Mouse (Mus musculus): ENCODE results near the gene Raver2. TPM values are rescaled to one million over a fixed set of nuclear protein-coding genes. Genes with fewer than 3 reads are reported as not detected.
"Not testable (repeated sequence)": the region's sequence is repeated elsewhere in the genome, so short reads cannot be mapped to it uniquely, and the experiment has no call there.

Gene Raver2
- total RNA-seq, 2 experiments from 2014 or later = 18.3 to 18.6 TPM

GRCm38 (mm10) chr4:101090630-101091029 lies 21.8 kb downstream of the Raver2 start:
- not testable (repeated sequence) for DNase-seq (ENCODE audit: low spot score in 2 of 2)

GRCm38 (mm10) chr4:101093292-101093691 lies 24.5 kb downstream of the Raver2 start:
- DNase-seq (ENCODE audit: low spot score in 2 of 2) = no peak

GRCm38 (mm10) chr4:101107122-101107521 lies 38.3 kb downstream of the Raver2 start:
- DNase-seq (ENCODE audit: low spot score in 2 of 2) = no peak

GRCm38 (mm10) chr4:101121002-101121401 lies 52.2 kb downstream of the Raver2 start:
- DNase-seq (ENCODE audit: low spot score in 2 of 2) = no peak

GRCm38 (mm10) chr4:101135013-101135412 lies 66.2 kb downstream of the Raver2 start:
- DNase-seq (ENCODE audit: low spot score in 2 of 2) = no peak

GRCm38 (mm10) chr4:101135909-101136308 lies 67.1 kb downstream of the Raver2 start:
- DNase-seq (ENCODE audit: low spot score in 2 of 2) = no peak

- no peak for DNase-seq (ENCODE audit: low spot score in 2 of 2)
Measured at GRCm38 (mm10) chr4:101137975-101138374, 69.2 kb downstream of the Raver2 start.

GRCm38 (mm10) chr4:101141768-101142167 lies 73.0 kb downstream of the Raver2 start:
- no peak for DNase-seq (ENCODE audit: low spot score in 2 of 2)

GRCm38 (mm10) chr4:101143901-101144300 lies 75.1 kb downstream of the Raver2 start:
- no peak for DNase-seq (ENCODE audit: low spot score in 2 of 2)

- no peak for DNase-seq (ENCODE audit: low spot score in 2 of 2)
Measured at GRCm38 (mm10) chr4:101144361-101144760, 75.6 kb downstream of the Raver2 start.

- no peak for DNase-seq (ENCODE audit: low spot score in 2 of 2)
Measured at GRCm38 (mm10) chr4:101144790-101145189, 76.0 kb downstream of the Raver2 start.

GRCm38 (mm10) chr4:101146047-101146745 lies 77.4 kb downstream of the Raver2 start:
- DNase-seq (ENCODE audit: low spot score in 2 of 2) = peak; percentile 76 to 81

- DNase-seq (ENCODE audit: low spot score in 2 of 2) = no peak
Measured at GRCm38 (mm10) chr4:101146891-101147655, 78.3 kb downstream of the Raver2 start.

- DNase-seq (ENCODE audit: low spot score in 2 of 2) = no peak
Measured at GRCm38 (mm10) chr4:101155541-101155940, 86.8 kb downstream of the Raver2 start.

- no peak for DNase-seq (ENCODE audit: low spot score in 2 of 2)
Measured at GRCm38 (mm10) chr4:101157476-101157875, 88.7 kb downstream of the Raver2 start.

- DNase-seq (ENCODE audit: low spot score in 2 of 2) = peak; percentile 52 to 71
Measured at GRCm38 (mm10) chr4:101158282-101158681, 89.5 kb downstream of the Raver2 start.

GRCm38 (mm10) chr4:101159191-101159764 lies 90.5 kb downstream of the Raver2 start:
- DNase-seq (ENCODE audit: low spot score in 2 of 2) = peak; percentile 27 to 31

- DNase-seq (ENCODE audit: low spot score in 2 of 2) = no peak
Measured at GRCm38 (mm10) chr4:101160821-101161220, 92.0 kb downstream of the Raver2 start.

GRCm38 (mm10) chr4:101164189-101164588 lies 95.4 kb downstream of the Raver2 start:
- DNase-seq (ENCODE audit: low spot score in 2 of 2) = peak; percentile 14 to 28

- peak in 1 of 2 experiments; percentile 24 for DNase-seq (ENCODE audit: low spot score in 2 of 2)
Measured at GRCm38 (mm10) chr4:101164673-101165072, 95.9 kb downstream of the Raver2 start.

GRCm38 (mm10) chr4:101165776-101166175 lies 97.0 kb downstream of the Raver2 start:
- DNase-seq (ENCODE audit: low spot score in 2 of 2) = no peak

- DNase-seq (ENCODE audit: low spot score in 2 of 2) = no peak
Measured at GRCm38 (mm10) chr4:101167777-101168176, 99.0 kb downstream of the Raver2 start.

All from left cerebral cortex, adult 18-20 months (tissue).